Mouse (Mus musculus) lung, adult 2 months (tissue): ENCODE results near the gene Cdan1. TPM values are rescaled to one million over a fixed set of nuclear protein-coding genes. Genes with fewer than 3 reads are reported as not detected.
"Not testable (repeated sequence)": the region's sequence is repeated elsewhere in the genome, so short reads cannot be mapped to it uniquely, and the experiment has no call there.

ENCODE experiments used
- DNase-seq: peaks from one replicate; pipeline ENCODE4 v3.0.0; 2022
- H3K4me1 ChIP-seq: fragments of 200-500 bp; 2 replicates; pipeline ENCODE4 v1.6.1; 2011; ENCODE audit warnings: low read length; ENCODE audit not compliant: control insufficient read depth, insufficient read depth
- H3K4me3 ChIP-seq: fragments of 200-500 bp; replicated peaks from 2 replicates; pipeline ENCODE3; 2011; ENCODE audit warnings: low read depth, mild to moderate bottlenecking, control low read depth, low read length; ENCODE audit errors: extremely low read depth
- CTCF ChIP-seq: fragments of 200-500 bp; IDR thresholded peaks from 2 replicates; pipeline ENCODE4 v1.5.1; 2011; ENCODE audit warnings: mild to moderate bottlenecking, low read length, control low read depth; ENCODE audit not compliant: insufficient read depth
- POLR2A ChIP-seq: fragments of 200-500 bp; IDR thresholded peaks from 2 replicates; pipeline ENCODE4 v1.6.1; 2011; ENCODE audit warnings: low read depth, mild to moderate bottlenecking, control low read depth, low read length, borderline replicate concordance; ENCODE audit errors: extremely low read depth
- WGBS: fragments of 180-500 bp; shearing (Covaris S2); methylation state at CpG from one replicate; pipeline ENCODE4 v1.1.7; 2018; 5-methylcytosine and 5-hydroxymethylcytosine counted together
- polyA plus RNA-seq: library from polyadenylated mRNA; depleted of rRNA; stranded (reverse); fragments of >200 nt; gene quantifications from 2 replicates; pipeline ENCODE4 v1.2.3, GENCODE M21; 2012

Gene Cdan1
- polyA plus RNA-seq, 1 experiment = 14.4 TPM

DNA sequence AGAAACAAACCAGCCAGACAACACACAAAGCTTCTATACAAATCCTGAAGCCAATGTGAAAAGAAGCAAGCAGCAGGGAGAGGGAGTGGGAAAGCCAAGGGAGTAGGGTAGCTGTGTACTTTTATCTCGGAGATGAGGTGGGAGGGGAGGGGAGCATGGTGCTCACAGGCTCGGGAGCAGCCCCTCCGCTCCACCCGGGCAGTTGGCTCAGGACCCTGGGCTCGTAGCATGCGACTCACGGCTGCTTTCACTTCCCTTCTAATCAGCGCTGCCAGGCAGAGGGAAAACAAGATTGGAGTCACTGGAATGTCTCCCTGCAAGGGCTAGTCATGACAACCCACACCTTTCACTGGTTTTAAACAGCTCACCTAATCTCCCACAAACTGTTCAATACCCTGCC lies 127.4 kb downstream of the Cdan1 start:
- WGBS = 56% methylated on average over 8 of the region's 8 CpGs
- DNase-seq = no peak
- Histone ChIP-seq H3K4me1 (0 out of 2 replicates have a peak, but pooled peaks cover 2% of the 10 kb centered on the region), H3K4me3 (no peak overlapping the region)
- TF ChIP-seq POLR2A (no peak), CTCF (no peak)

- H3K4me1 ChIP-seq = 0 out of 2 replicates have a peak, but pooled peaks cover 2% of the 10 kb centered on the region
- no peak overlapping the region for H3K4me3 ChIP-seq
- TF ChIP-seq CTCF (no peak), POLR2A (no peak)
- WGBS = 93% methylated on average over 2 of the region's 2 CpGs
- DNase-seq = no peak
These were observed 128.0 kb downstream of the Cdan1 start for GRCm38 (mm10) chr2:120721911-120722310.

DNA sequence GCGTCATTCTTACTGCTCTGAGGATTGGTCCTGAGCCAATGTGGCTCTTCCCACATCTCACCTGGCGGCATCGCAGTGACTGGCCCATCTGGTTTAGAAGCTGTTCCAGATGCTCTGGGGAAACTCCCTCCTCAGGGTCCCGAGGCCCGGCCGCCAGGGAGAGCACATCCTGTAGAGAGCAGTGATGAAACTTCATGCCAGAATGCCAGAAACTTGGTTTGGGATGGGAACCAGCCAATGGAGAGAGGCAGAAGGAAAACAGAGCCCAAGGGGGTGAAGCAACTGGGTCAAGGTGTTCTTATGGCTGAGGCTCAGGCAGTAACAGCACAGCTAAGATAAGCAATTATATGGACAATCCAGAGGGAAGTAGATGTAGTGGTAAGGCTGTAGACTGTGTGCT lies 129.1 kb downstream of the Cdan1 start:
- Histone ChIP-seq H3K4me3 (no peak overlapping the region), H3K4me1 (0 out of 2 replicates have a peak, but pooled peaks cover 2% of the 10 kb centered on the region)
- no peak for TF ChIP-seq CTCF
- TF ChIP-seq POLR2A = no peak
- no peak for DNase-seq
- 79% methylated on average over 6 of the region's 6 CpGs for WGBS

- WGBS = 92% methylated on average over 8 of the region's 8 CpGs
- Histone ChIP-seq H3K4me3 (no peak overlapping the region), H3K4me1 (no peaks in the 10 kb centered on the region)
- TF ChIP-seq CTCF = no peak
- no peak for TF ChIP-seq POLR2A
- DNase-seq = no peak
These were observed 131.4 kb downstream of the Cdan1 start for GRCm38 (mm10) chr2:120718496-120718895.

DNA sequence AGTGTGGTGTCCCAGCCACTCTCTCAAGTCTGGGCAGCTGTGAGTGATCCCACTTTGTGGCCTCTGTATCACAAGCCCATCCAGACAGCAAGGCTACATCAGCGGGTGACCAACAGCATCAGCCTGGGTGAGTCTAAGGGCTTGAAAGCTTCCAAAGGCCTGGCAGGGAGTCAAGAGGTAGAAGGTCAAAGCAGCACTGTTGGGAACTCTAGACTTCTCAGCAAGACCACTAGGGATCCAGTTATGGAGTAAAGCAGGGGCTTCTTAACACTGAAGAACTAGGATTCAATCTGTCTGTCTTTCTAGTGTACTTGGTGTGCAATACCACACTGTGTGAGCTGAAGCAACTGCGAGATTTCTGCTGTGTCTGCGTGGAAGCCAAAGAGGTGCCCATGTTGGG lies 136.5 kb downstream of the Cdan1 start:
- no peak overlapping the region for H3K4me3 ChIP-seq
- DNase-seq = no peak
- no peak for TF ChIP-seq POLR2A
- TF ChIP-seq CTCF = no peak
- 94% methylated on average over 3 of the region's 3 CpGs for WGBS
- no peaks in the 10 kb centered on the region for H3K4me1 ChIP-seq

- TF ChIP-seq CTCF (no peak), POLR2A (no peak)
- WGBS = 85% methylated on average over 3 of the region's 3 CpGs
- no peak for DNase-seq
- no peaks in the 10 kb centered on the region for H3K4me1 ChIP-seq
- no peak overlapping the region for H3K4me3 ChIP-seq
These were observed 139.0 kb downstream of the Cdan1 start for GRCm38 (mm10) chr2:120710948-120711347.

GRCm38 (mm10) chr2:120710154-120710553 lies 139.8 kb downstream of the Cdan1 start:
- H3K4me1 ChIP-seq = no peaks in the 10 kb centered on the region
- WGBS = 84% methylated on average over 3 of the region's 3 CpGs
- no peak overlapping the region for H3K4me3 ChIP-seq
- DNase-seq = no peak
- TF ChIP-seq CTCF = no peak
- no peak for TF ChIP-seq POLR2A

GRCm38 (mm10) chr2:120707041-120707440 lies 142.9 kb downstream of the Cdan1 start:
- DNase-seq = no peak
- Histone ChIP-seq H3K4me3 (no peak overlapping the region), H3K4me1 (no peaks in the 10 kb centered on the region)
- TF ChIP-seq CTCF = no peak
- TF ChIP-seq POLR2A = no peak

DNA sequence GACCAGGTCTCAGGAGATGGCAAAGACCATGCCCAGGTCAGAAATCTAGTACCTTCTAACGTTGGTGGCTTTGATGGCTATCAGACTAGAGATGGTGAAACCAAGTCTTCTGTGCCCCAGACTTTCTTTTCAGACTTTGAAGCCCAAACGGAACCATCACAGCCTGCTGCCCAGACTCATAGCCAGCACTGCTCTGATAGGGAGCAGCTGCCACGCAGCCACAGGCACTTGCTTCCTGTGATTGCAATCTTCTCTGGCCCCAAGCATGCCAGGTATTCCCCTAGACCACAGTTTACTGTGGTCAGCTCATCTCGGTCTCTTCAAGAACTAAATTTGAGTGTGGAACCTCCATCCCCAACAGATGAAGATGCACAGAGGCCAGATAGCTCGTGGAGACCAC lies 147.3 kb downstream of the Cdan1 start:
- WGBS = 70% methylated on average over 5 of the region's 5 CpGs
- TF ChIP-seq CTCF (no peak), POLR2A (no peak)
- DNase-seq = no peak
- Histone ChIP-seq H3K4me1 (no peaks in the 10 kb centered on the region), H3K4me3 (no peak overlapping the region)

DNA sequence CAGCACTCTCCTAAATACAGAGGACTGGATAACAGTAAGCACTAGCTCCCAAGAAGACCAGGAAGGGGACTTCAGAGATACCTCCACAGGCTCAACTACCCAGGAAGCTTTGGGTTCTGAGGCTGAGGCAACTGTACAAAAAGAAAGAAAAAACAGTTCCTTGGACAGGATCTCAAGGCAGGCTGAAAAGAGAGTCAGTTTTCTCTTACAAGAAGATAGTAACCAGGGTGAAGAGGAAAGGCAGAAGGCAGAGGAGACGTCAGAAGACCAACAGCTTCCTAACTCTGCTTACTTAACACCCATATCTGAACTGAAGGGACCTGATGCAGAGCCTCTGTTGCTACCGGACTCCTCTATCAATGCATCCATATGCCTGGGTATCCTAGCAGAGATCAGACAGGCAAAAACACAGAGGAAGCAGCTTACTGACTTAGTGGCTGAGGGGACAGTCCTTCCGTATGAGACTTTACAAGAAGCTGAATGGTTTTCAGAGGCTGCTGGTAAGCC lies 149.5 kb downstream of the Cdan1 start:
- TF ChIP-seq CTCF = no peak
- TF ChIP-seq POLR2A = no peak
- Histone ChIP-seq H3K4me1 (no peaks in the 10 kb centered on the region), H3K4me3 (no peak overlapping the region)
- no peak for DNase-seq
- 87% methylated on average over 3 of the region's 3 CpGs for WGBS

- DNase-seq = no peak
- Histone ChIP-seq H3K4me3 (no peak overlapping the region), H3K4me1 (no peaks in the 10 kb centered on the region)
- 77% methylated on average over 5 of the region's 5 CpGs for WGBS
- TF ChIP-seq CTCF (no peak), POLR2A (no peak)
These were observed 152.2 kb downstream of the Cdan1 start for GRCm38 (mm10) chr2:120697767-120698166.

- not testable (repeated sequence) for H3K4me1 ChIP-seq, H3K4me3 ChIP-seq, DNase-seq
- 82% methylated on average over 7 of the region's 7 CpGs for WGBS
These were observed 168.8 kb downstream of the Cdan1 start for GRCm38 (mm10) chr2:120681151-120681550.
